Mouse (Mus musculus): ENCODE results near the gene Slc37a4. TPM values are rescaled to one million over a fixed set of nuclear protein-coding genes. Genes with fewer than 3 reads are reported as not detected.
A peak's percentile ranks its signal among the peaks of the same experiment; 100 is the strongest.
"Not testable (repeated sequence)": the region's sequence is repeated elsewhere in the genome, so short reads cannot be mapped to it uniquely, and the experiment has no call there.

The Slc37a4 gene
- polyA plus RNA-seq (2012; rRNA removed) = 20.0 and 22.2 TPM in 2 replicates

DNA sequence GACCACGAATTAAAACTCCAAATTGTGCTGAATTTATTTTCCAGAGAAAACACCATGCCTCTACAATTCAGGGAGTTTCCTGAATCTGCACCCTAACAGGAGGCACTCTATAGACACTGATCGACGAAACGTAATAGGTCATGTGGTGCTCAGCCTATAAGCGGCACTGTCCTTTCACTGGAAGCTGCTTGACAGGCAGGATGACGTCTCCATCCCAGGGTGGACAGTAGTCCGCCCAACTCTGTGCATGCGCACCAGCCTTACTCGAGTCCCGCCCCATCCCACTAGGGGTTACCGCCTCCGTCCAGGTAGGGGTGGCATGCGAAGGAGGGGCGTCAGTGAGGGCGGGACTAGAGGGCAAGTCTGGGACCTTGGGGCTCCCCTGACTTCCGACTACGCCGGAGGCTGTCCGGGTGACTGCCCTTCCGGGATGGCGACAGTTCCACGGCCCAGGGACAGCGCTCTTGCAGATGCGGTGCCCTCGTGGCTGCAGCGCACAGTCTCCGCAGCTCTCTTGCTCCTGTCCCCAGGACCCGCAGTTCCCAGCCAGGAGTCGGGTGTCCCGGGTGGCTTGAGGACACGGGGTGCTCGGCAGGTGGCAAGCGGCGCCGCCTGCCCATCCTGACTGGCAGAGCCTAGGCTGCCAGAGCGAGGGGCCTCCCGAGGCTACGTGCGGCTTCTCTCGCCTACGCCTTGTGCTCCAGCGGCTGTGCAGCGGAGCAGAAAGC, at the start of gene Slc37a4:
Gene Slc37a4, plus strand, starts transcription at position 169 of the 728 bp plus-strand sequence.
- DNase-seq (ENCODE audit: low spot score) = peak; percentile 81

DNA sequence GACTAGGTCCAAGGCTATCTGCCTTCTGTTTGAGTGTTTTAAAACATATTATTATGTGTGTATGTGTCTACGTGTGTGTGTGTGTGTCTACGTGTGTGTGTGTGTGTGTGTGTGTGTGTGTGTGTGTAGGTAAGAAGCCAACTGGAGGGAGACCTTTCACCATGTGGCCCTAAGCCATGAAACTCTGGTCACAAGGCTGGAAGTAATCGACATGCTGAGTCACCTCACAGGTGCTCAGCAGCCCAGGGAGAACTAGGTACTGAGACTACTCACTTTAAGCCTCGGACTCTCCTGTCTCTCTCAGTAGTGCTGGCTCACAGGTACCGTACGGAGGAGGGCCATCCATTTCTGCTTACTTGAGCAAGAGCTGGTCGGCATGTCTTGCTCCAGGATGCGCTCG, 49.5 kb upstream of the Slc37a4 start:
- no peak for DNase-seq (ENCODE audit: low spot score)

DNA sequence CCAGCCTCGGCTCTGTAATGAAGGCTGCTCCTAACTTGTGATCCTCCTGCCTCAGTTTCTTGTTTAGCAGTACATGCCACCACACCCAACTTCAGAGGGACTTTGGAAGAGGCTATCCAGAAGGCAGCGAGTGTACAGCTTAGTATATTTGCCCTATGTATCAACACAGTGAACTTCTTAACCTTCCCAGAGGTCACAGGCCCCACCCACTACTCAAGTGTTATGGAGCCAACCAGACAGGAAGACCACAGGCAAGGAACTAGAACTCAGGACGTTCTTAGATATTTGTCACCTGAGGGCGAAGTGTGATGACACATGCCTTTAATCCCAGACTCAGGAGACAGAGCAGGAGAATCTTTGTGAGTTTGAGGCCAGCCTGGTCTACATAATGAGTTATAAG, 49.0 kb upstream of the Slc37a4 start:
- DNase-seq (ENCODE audit: low spot score) = no peak

- no peak for DNase-seq (ENCODE audit: low spot score)
These were observed 48.1 kb upstream of the Slc37a4 start for GRCm38 (mm10) chr9:44348546-44348945.

GRCm38 (mm10) chr9:44351396-44351795, 45.3 kb upstream of the Slc37a4 start:
- no peak for DNase-seq (ENCODE audit: low spot score)

DNA sequence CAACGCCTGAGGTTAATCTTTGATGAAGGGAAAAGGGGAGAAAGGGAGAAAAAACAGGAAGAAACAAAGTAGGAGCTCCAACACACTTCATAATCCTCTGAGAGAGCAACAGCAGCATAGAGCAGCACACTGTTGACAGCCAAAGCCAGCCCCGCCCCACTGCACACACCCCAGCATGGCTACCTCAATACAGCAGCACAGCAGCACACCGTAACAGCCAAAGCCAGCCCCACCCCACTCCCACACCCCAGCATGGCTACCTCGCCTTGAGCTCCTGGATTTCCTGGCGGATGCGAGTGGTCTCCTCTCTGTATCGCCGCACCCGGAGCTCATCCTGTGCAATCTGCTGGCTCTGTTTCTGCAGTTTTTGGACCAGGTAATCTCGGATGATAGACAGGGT, 44.3 kb upstream of the Slc37a4 start:
- DNase-seq (ENCODE audit: low spot score) = no peak

- DNase-seq (ENCODE audit: low spot score) = no peak
These were observed 43.5 kb upstream of the Slc37a4 start for GRCm38 (mm10) chr9:44353142-44353541.

DNA sequence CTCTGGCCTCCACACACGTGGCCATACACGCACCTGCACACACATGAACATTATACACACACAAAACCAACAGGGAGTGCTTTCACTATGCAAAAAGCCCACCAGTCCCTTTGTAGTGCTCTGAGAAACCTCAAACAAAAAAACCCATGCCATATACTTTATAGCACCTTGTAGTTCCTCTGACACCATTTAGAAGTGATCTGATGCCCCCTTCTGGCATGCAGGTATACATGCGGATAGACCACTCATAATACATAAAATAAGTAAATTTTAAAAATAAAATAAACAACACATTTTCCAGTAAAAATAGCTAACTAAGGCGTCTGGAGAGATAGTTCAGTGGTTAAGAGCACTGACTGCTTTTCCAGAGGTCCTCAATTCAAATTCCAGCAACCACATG, 39.4 kb upstream of the Slc37a4 start:
- DNase-seq (ENCODE audit: low spot score) = no peak

DNA sequence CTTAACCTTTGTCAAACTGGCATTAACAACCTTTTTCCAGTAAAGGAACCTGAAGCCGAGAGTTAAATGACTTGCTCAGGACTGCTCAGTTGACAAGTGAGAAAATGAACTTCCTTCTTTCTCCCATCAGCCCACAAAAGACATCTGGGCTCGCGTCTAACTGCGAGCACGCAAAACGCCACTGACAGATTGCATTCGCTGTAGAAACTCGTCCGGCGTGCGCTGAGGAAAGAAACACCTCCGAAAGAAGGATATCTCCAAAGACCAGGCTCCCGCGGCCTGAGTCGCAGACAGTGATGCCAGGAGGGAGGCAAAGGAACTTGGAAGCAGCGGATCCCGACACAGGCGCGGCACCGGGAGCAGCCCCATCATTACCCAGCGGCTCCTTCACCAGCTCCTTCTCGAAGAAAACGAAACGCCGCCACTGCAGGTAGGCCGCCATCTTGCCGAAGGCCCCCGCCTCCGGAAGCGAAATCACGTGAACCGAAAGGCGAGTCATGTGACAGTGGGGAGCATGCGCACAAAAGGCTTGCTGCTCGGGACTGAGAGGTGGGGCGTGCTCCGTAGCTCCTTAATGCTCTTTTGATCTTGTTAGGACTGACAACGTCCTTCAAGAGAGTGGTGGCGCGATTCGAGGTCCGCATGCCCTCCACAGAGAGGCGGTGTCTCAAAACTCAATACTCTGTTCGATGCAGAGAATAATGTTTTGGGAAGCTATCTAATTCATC, 35.3 kb upstream of the Slc37a4 start, which contains the start of gene Vps11:
Gene Vps11, minus strand, starts transcription at position 481 of the 728 bp plus-strand sequence.
- DNase-seq (ENCODE audit: low spot score) = peak; percentile 89

- DNase-seq (ENCODE audit: low spot score) = not testable (repeated sequence)
These were observed 34.7 kb upstream of the Slc37a4 start for GRCm38 (mm10) chr9:44361931-44362330.

DNA sequence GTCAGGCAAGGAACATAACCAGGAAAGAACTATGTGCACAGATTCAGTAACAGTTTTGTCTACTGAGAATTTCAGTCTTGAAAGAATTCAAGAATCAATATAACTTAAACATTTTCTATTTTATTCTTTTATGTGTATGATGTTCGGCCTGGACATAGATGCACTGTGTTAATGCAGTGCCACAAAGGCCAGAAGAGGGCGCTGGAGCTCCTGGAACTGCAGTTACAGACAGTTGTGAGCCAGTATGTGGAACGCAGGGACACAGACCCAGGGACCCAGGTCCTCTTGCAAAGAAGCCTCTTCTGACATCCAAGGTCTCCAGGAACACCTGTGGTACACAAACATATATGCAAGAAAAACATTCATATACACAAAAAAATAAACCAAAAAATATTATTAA, 32.2 kb upstream of the Slc37a4 start:
- no peak for DNase-seq (ENCODE audit: low spot score)

- no peak for DNase-seq (ENCODE audit: low spot score)
These were observed 23.3 kb upstream of the Slc37a4 start for GRCm38 (mm10) chr9:44373386-44373785.

DNA sequence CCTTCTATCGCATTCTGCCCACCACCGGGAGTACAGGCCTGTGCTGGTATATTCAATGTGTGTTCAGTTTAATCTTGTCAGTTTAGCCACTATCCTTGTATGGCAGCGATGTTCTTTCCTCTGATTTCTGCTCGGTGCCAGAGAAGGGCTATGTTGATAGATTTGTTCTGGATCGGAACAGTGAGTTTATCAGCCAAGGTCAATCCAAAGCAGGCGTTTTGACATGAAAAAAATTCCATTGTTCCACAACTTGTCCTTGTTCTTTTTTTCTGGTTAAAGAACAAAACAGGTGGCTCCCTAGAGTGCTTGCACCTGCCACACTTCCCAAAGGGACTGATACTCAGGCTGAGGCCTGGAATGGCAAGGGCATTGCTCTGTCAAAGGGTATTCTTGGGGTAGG, 20.5 kb upstream of the Slc37a4 start:
- no peak for DNase-seq (ENCODE audit: low spot score)

- not testable (repeated sequence) for DNase-seq (ENCODE audit: low spot score)
These were observed 19.3 kb upstream of the Slc37a4 start for GRCm38 (mm10) chr9:44377335-44377734.

- DNase-seq (ENCODE audit: low spot score) = no peak
These were observed 18.4 kb upstream of the Slc37a4 start for GRCm38 (mm10) chr9:44378153-44378730.

GRCm38 (mm10) chr9:44379054-44379834, 17.4 kb upstream of the Slc37a4 start, which contains the start of gene Hyou1:
Gene Hyou1 (plus strand): TSS chr9:44379490.
- peak; percentile 98 for DNase-seq (ENCODE audit: low spot score)

GRCm38 (mm10) chr9:44379862-44380261, 16.8 kb upstream of the Slc37a4 start:
- DNase-seq (ENCODE audit: low spot score) = no peak

- no peak for DNase-seq (ENCODE audit: low spot score)
These were observed 12.1 kb upstream of the Slc37a4 start for GRCm38 (mm10) chr9:44384596-44384995.

- no peak for DNase-seq (ENCODE audit: low spot score)
These were observed 9.4 kb upstream of the Slc37a4 start for GRCm38 (mm10) chr9:44387221-44387620.

DNA sequence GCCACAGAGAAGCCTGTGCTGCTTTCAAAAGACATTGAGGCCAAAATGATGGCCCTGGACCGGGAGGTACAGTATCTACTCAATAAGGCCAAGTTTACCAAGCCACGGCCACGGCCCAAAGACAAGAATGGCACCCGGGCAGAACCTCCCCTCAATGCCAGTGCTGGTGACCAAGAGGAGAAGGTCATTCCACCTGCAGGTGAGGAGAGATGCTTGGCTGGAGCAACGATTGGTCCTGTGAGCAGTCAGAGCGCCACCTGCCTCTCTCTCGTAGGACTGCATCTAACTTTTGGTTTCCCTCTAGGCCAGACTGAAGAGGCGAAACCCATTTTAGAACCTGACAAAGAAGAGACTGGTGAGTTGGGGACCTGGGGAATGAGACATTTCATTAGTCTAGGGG, 7.4 kb upstream of the Slc37a4 start:
- DNase-seq (ENCODE audit: low spot score) = no peak

DNA sequence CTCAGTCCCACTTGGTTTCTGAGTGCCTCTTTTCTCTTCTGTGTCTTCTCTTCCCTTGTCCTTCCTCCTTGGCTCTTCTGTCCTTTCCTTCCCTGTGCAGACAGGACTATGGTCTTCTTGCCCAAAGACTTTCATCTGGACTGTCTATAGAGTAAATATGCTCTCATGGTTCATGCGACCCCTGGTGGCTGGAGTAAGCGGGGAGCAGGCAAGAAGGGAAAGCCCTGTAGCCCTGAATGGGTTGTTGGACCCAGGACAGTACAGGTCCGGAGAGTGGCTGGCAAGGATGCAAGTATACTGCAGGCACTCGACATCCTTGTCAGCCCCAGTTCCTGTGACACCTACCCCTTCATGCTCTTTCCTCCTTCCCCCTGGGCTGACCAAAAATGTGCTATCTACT, 5.2 kb upstream of the Slc37a4 start:
- no peak for DNase-seq (ENCODE audit: low spot score)

DNA sequence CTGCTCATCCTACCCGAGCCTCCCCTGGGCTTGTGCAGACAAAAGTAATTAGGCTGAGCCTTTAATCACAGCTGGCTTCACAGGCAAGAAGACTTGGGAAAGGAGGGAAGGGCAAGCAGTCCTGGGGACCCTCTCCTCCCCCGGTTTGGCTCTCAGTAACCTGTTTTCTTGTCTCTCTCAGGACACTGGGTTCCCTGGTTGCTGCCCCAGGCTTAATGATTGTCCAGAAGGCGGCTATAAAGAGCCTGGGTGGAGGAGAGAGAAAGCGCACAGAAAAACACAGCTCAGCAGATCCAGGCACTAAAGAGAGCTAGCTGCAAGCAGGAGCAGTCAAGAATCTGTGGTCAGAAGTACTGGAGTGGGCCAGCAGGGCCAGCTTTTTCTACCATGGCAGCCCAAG, 1.4 kb downstream of the Slc37a4 start:
- DNase-seq (ENCODE audit: low spot score) = no peak
